Mouse (Mus musculus) forebrain, postnatal 0 days (tissue): ENCODE measurements around the gene Prorsd1. TPM values are rescaled to one million over a fixed set of nuclear protein-coding genes. Genes with fewer than 3 reads are reported as not detected.

Experiments used
- ATAC-seq: fragments of 200-750 bp; cut with Nextera tagmentation; 2 replicates; pipeline ENCODE4 v1.8.0; 2017; ENCODE audit warnings: mild to moderate bottlenecking, moderate library complexity
- DNase-seq: peaks from one replicate; pipeline ENCODE4 v3.0.0-alpha.2; 2015
- H3K27ac ChIP-seq: fragments of 300-500 bp; sonication (generic); 2 replicates; pipeline ENCODE4 v1.5.1; 2014; ENCODE audit warnings: low read depth, mild to moderate bottlenecking, antibody characterized with exemption, low read length, moderate library complexity, mixed read lengths
- H3K27me3 ChIP-seq: fragments of 300-500 bp; sonication (generic); 2 replicates; pipeline ENCODE4 v1.6.1; 2014; ENCODE audit warnings: mild to moderate bottlenecking, low read length, mixed read lengths; ENCODE audit not compliant: insufficient read depth
- H3K36me3 ChIP-seq: fragments of 300-500 bp; sonication (generic); 2 replicates; pipeline ENCODE4 v1.6.1; 2014; ENCODE audit warnings: mild to moderate bottlenecking, moderate library complexity; ENCODE audit not compliant: insufficient read depth
- H3K4me1 ChIP-seq: fragments of 300-500 bp; sonication (generic); 2 replicates; pipeline ENCODE4 v1.6.1; 2014; ENCODE audit warnings: antibody characterized with exemption; ENCODE audit not compliant: insufficient read depth
- H3K4me2 ChIP-seq: fragments of 300-500 bp; sonication (generic); 2 replicates; pipeline ENCODE4 v1.6.1; 2014; ENCODE audit warnings: low read depth, mild to moderate bottlenecking, moderate library complexity
- H3K4me3 ChIP-seq: fragments of 300-500 bp; sonication (generic); 2 replicates; pipeline ENCODE4 v1.5.1; 2014; ENCODE audit warnings: low read depth, low read length, mixed read lengths
- H3K9ac ChIP-seq: fragments of 300-500 bp; sonication (generic); 2 replicates; pipeline ENCODE4 v1.6.1; 2014; ENCODE audit warnings: mild to moderate bottlenecking
- H3K9me3 ChIP-seq: fragments of 300-500 bp; sonication (generic); 2 replicates; pipeline ENCODE4 v1.6.1; 2016; ENCODE audit warnings: low read length
- CTCF ChIP-seq: sonication (generic); IDR thresholded peaks from 2 replicates; pipeline ENCODE4 v1.5.1; 2016; ENCODE audit warnings: antibody characterized with exemption, control low read depth, low read depth
- WGBS: fragments of 180-500 bp; shearing (Covaris S2); extraction: QIAGEN DNeasy Blood & Tissue Kit; methylation state at CpG from one replicate; pipeline ENCODE4 v1.1.7; 2014; 5-methylcytosine and 5-hydroxymethylcytosine counted together
- polyA plus RNA-seq: library from polyadenylated mRNA; unstranded; fragments of >200 nt; fragmentation: Nextera tagmentation; extraction: Ambion mirVana; gene quantifications from 2 replicates; pipeline ENCODE4 v1.2.1, GENCODE M21; 2015
- total RNA-seq: library from RNA; depleted of rRNA; stranded (reverse); fragments of >200 nt; gene quantifications from 2 replicates; pipeline ENCODE4 v1.2.3, GENCODE M21; 2014

The Prorsd1 gene
- total and polyA plus RNA-seq, 2 experiments from 2014 or later = 4.5 to 5.9 TPM

DNA sequence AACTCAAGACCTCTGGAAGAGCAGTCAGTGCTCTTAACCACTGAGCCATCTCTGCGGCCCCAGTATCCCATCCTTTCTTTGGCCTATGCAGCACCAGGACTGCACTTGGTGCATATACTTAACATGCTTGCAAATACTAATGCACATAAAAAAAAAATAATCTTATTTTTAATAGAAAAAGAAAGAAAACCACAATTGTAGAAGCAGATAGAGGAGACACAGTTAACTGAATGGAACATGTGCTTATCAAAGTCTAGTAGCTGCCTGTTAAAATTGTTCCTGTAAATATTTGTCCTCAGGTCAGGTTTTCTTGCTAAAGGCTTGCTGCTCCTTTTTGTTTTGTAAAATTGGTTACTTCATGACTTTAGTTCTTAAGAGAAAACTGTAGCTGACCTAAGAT is 23.4 kb upstream of the Prorsd1 start:
- H3K27ac ChIP-seq = no peak overlapping the region
- no peaks in the 10 kb centered on the region for H3K4me1 ChIP-seq
- H3K9me3 ChIP-seq = no peaks in the 10 kb centered on the region
- no peak overlapping the region for H3K4me3 ChIP-seq
- H3K4me2 ChIP-seq = no peak overlapping the region
- DNase-seq = no peak
- no peak overlapping the region for H3K9ac ChIP-seq
- 100% methylated on average over 1 of the region's 1 CpGs for whole genome bisulfite sequencing
- no peak for ATAC-seq
- H3K27me3 ChIP-seq = no peaks in the 10 kb centered on the region
- no peak for TF ChIP-seq CTCF
- H3K36me3 ChIP-seq = peaks cover 42% of the 10 kb centered on the region

- Histone ChIP-seq H3K36me3 (peaks cover 8% of the 10 kb centered on the region), H3K4me2 (peak within 1 kb of the TSS; percentile 80), H3K4me1 (peaks cover 7% of the 10 kb centered on the region; the same call in 1 of the 2 replicates), H3K4me3 (peak within 1 kb of the TSS; percentile 64), H3K9me3 (no peaks in the 10 kb centered on the region), H3K27me3 (no peaks in the 10 kb centered on the region), H3K27ac (peak within 1 kb of the TSS; percentile 85), H3K9ac (peak within 1 kb of the TSS; percentile 79)
- 5% methylated on average over 47 of the region's 47 CpGs for WGBS
- DNase-seq (peak; percentile 89), ATAC-seq (peak; percentile 99)
- TF ChIP-seq CTCF = no peak; the same call in 1 of the 2 replicates
Observed at GRCm38 (mm10) chr11:29525988-29526794, 11.4 kb upstream of the Prorsd1 start, which contains the start of gene Mtif2. Gene Mtif2, plus strand, starts transcription at chr11:29526408.

- Histone ChIP-seq H3K27ac (no peak overlapping the region), H3K27me3 (no peaks in the 10 kb centered on the region), H3K9me3 (no peaks in the 10 kb centered on the region), H3K36me3 (peaks cover 17% of the 10 kb centered on the region), H3K4me3 (peak overlapping the region; percentile 46), H3K9ac (peak overlapping the region; percentile 19; the same call in 1 of the 2 replicates), H3K4me1 (no peaks in the 10 kb centered on the region), H3K4me2 (peak overlapping the region; percentile 55)
- no peak for DNase-seq
- WGBS = 29% methylated on average over 10 of the region's 10 CpGs
- no peak for TF ChIP-seq CTCF
- no peak; the same call in 1 of the 2 replicates for ATAC-seq
Observed at GRCm38 (mm10) chr11:29514325-29514681, 530 bp downstream of the Prorsd1 start.

DNA sequence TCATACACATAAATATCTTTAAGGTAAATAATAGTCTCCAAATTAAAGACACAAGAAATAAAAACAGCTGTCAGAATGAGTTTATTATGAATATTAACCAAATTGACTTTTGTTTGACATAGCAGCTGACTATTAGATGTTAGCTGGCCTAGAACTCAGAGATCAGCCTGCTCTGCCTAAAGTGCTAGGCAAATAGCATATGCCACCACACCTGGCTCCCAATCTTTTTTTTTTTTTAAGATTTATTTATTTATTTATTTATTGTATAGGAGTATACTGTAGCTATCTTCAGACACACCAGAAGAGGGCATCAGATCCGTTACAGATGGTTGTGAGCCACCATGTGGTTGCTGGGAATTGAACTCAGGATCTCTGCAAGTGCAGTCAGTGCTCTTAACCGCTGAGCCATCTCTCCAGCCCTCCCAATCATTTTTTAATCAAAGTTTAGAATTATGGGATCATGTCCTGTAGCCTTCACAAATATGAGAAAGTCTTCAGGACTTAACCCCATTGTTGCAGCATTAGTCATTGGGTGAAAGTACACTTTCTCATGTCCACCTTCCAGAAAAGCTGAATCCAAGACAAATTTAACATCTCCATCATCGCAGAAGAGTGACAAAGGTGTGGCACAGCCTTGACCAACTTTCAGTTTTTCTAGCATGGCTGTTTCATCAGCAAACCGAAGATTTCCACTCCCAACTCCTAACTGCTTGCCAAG is 1.9 kb downstream of the Prorsd1 start:
- Histone ChIP-seq H3K4me3 (no peak overlapping the region), H3K27ac (no peak overlapping the region), H3K27me3 (no peaks in the 10 kb centered on the region), H3K9me3 (no peaks in the 10 kb centered on the region), H3K4me2 (no peak overlapping the region), H3K4me1 (no peaks in the 10 kb centered on the region), H3K9ac (no peak overlapping the region), H3K36me3 (peaks cover 17% of the 10 kb centered on the region)
- peak; percentile 22; the same call in 1 of the 2 replicates for TF ChIP-seq CTCF
- ATAC-seq (no peak), DNase-seq (no peak)
- 92% methylated on average over 4 of the region's 4 CpGs for WGBS

DNA sequence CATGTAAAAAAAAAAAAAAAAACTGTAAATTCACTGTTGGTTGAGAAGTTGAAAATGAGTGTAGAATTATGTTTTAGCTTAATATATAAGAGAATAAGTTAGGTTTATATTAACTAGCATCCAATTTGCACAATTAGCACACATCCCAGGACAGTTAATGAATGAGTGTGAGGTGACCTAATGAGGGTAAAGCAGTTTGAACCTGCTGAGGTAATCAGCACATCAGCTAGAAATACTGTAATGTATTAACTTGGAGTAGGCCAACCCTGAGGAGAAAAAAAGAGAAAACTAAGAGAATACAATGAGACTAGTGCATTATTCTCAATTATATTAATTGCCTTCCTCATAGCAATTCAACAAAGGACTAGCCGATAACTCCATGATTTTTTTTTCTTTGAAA is 5.4 kb downstream of the Prorsd1 start:
- no peaks in the 10 kb centered on the region for H3K4me1 ChIP-seq
- H3K4me2 ChIP-seq = no peak overlapping the region
- DNase-seq = no peak
- H3K9ac ChIP-seq = no peak overlapping the region
- no peak for TF ChIP-seq CTCF
- H3K9me3 ChIP-seq = no peaks in the 10 kb centered on the region
- no peak overlapping the region for H3K4me3 ChIP-seq
- ATAC-seq = no peak
- 76% methylated on average over 1 of the region's 1 CpGs for WGBS
- H3K36me3 ChIP-seq = peaks cover 32% of the 10 kb centered on the region
- no peaks in the 10 kb centered on the region for H3K27me3 ChIP-seq
- no peak overlapping the region for H3K27ac ChIP-seq

DNA sequence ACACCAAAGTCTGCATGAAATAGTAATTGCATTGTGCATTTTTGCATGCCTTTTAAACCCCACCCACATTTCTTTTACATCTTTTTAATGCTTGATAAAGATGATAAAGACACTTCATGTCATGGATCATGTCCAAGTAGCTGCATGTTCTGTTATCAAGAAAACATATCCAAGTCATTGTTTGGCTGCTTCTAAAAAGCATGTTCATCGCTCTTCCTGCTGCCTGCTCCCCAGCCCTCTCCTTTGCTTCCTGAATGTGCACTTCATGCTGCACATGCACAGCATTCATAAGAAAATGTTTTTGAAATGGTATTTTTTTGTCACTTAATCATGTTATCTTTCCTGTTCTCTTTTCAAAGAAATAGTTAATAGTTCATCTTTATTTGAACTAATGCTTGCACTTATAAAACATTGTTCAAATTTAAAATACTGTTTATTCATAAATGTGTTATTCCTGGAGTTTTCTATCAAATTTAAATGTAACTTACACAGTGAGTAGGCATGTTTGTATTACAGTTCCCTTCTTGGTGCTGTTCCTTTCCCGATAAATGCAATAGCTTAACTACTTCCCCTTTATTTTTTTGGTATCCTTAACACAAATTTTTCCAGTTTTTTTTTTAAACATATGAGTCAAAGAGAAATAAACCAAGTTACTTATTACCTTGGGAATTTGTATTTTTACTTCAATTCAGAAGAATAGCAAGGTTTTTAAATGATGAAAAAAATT is 9.8 kb downstream of the Prorsd1 start:
- Histone ChIP-seq H3K9me3 (no peaks in the 10 kb centered on the region), H3K4me3 (no peak overlapping the region), H3K9ac (no peak overlapping the region), H3K4me2 (no peak overlapping the region), H3K27ac (no peak overlapping the region), H3K4me1 (no peaks in the 10 kb centered on the region), H3K27me3 (no peaks in the 10 kb centered on the region), H3K36me3 (peaks cover 41% of the 10 kb centered on the region)
- WGBS = 94% methylated on average over 2 of the region's 2 CpGs
- ATAC-seq (no peak), DNase-seq (no peak)
- no peak for TF ChIP-seq CTCF
